In the genomic region with DNA sequence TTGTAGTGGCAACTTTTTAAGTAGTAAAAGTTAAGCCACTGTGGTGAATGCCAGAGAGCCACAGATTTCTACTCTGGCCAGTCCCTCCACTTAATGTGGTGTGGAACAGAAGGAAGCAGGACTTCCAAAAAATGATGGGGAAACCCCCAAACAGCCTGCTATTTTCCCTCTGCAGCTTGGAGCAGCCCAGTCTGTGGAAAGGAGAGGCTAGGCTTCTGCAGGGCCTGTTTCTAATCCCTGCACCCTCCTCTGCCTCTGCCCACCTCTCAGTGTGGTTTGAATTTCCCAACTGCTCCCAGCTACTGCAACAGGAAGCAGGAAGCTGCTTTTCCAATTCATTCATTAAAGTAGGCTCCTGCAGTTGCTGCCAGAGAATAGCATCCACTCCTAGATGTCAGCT, we compare ENCODE assay signal across 28 mouse cellular contexts.
DNase-seq lines count a peak whose midpoint lies in the region; ATAC-seq and TF ChIP-seq lines count a peak whose summit lies in the region.
"Had no signal": no experiment of that assay in that cellular context is flagged by ENCODE, and none has a peak within 500 bp of the region (broad histone marks: within the 10 kb centered on the region; RNA-seq: fewer than 3 reads in every experiment).

No protein-coding gene starts in this region.

- TF ChIP-seq CTCF in gastrocnemius, adult 2 months (IDR thresholded peaks at IDR 0.05): no peak

- no peak overlapping the region for H3K4me2 ChIP-seq in kidney, embryonic 15.5 days
- H3K4me2 ChIP-seq in embryonic facial prominence, embryonic 15.5 days (replicated peaks): no peak overlapping the region
- H3K4me2 ChIP-seq in limb, embryonic 15.5 days: no peak overlapping the region
- H3K4me2 ChIP-seq: heart, embryonic 12.5 days; hindbrain, embryonic 15.5 days; liver, embryonic 15.5 days; lung, embryonic 15.5 days; midbrain, embryonic 13.5 days had no signal

- intact Hi-C loops in gastrocnemius, adult 2 months (cut with DNase I): no loop called here
- intact Hi-C loops in gastrocnemius, postnatal 14 days (cut with DNase I; ENCODE audit: low total_unique reads): no loop called here

- H3K27ac ChIP-seq in gastrocnemius, adult 2 months: peak overlapping the region; percentile 74; the same call in 1 of the 2 replicates
- peak overlapping the region; percentile 51; the same call in 1 of the 2 replicates for H3K27ac ChIP-seq in kidney, embryonic 15.5 days
- H3K27ac ChIP-seq in embryonic facial prominence, embryonic 15.5 days (replicated peaks): peak overlapping the region; percentile 44
- peak overlapping the region; percentile 43; the same call in 1 of the 2 replicates for H3K27ac ChIP-seq in limb, embryonic 15.5 days
- H3K27ac ChIP-seq: hindbrain, embryonic 15.5 days; layer of hippocampus, adult 2 months; liver, embryonic 15.5 days; lung, embryonic 15.5 days; midbrain, embryonic 13.5 days had no signal

- no peaks in the 10 kb centered on the region for H3K9me3 ChIP-seq in kidney, embryonic 15.5 days (replicated peaks)
- no peaks in the 10 kb centered on the region for H3K9me3 ChIP-seq in embryonic facial prominence, embryonic 15.5 days (replicated peaks)
- H3K9me3 ChIP-seq in limb, embryonic 15.5 days: no peaks in the 10 kb centered on the region
- H3K9me3 ChIP-seq: forebrain, embryonic 10.5 days; hindbrain, embryonic 10.5 days; hindbrain, embryonic 15.5 days; liver, embryonic 15.5 days; lung, embryonic 15.5 days; midbrain, embryonic 13.5 days had no signal

- DNase-seq in gastrocnemius, adult 2 months: no peak
- DNase-seq in gastrocnemius, postnatal 14 days: no peak
- DNase-seq in kidney, adult 18-20 months: no peak
- no peak for DNase-seq in urinary bladder, postnatal 10 days (ENCODE audit: low spot score)
- DNase-seq: adrenal gland, postnatal 10 days; cerebellum, adult 11 months; cerebellum, adult 9-10 months; cerebellum, postnatal 36 days; heart, postnatal 10 days; kidney, adult 8-10 months; kidney, postnatal 36 days; thymus, postnatal 4 days had no signal

- H3K36me3 ChIP-seq in kidney, embryonic 15.5 days: 0 out of 2 replicates have a peak, but pooled peaks cover 11% of the 10 kb centered on the region
- no peaks in the 10 kb centered on the region for H3K36me3 ChIP-seq in embryonic facial prominence, embryonic 15.5 days
- no peaks in the 10 kb centered on the region for H3K36me3 ChIP-seq in limb, embryonic 15.5 days
- H3K36me3 ChIP-seq: forebrain, embryonic 10.5 days; hindbrain, embryonic 10.5 days; hindbrain, embryonic 15.5 days; liver, embryonic 15.5 days; lung, embryonic 15.5 days; midbrain, embryonic 13.5 days had no signal

- no peak overlapping the region for H3K4me3 ChIP-seq in gastrocnemius, adult 2 months
- H3K4me3 ChIP-seq in kidney, embryonic 15.5 days (replicated peaks): no peak overlapping the region
- no peak overlapping the region for H3K4me3 ChIP-seq in embryonic facial prominence, embryonic 15.5 days (replicated peaks)
- H3K4me3 ChIP-seq in limb, embryonic 15.5 days: no peak overlapping the region
- H3K4me3 ChIP-seq: forebrain, embryonic 10.5 days; heart, embryonic 12.5 days; hindbrain, embryonic 10.5 days; hindbrain, embryonic 15.5 days; layer of hippocampus, adult 2 months; liver, embryonic 15.5 days; lung, embryonic 15.5 days; megakaryocyte, embryonic 14.5 days; midbrain, embryonic 13.5 days had no signal

- H3K9ac ChIP-seq in kidney, embryonic 15.5 days: no peak overlapping the region
- no peak overlapping the region for H3K9ac ChIP-seq in embryonic facial prominence, embryonic 15.5 days
- no peak overlapping the region for H3K9ac ChIP-seq in limb, embryonic 15.5 days
- H3K9ac ChIP-seq: heart, embryonic 12.5 days; hindbrain, embryonic 15.5 days; liver, embryonic 15.5 days; lung, embryonic 15.5 days; midbrain, embryonic 13.5 days had no signal

- no peak for ATAC-seq in kidney, embryonic 15.5 days (replicated peaks; ENCODE audit: low FRiP score)
- ATAC-seq in embryonic facial prominence, embryonic 15.5 days (ENCODE audit: insufficient number of reproducible peaks, low FRiP score, low TSS enrichment, low read depth): no peak
- ATAC-seq in limb, embryonic 15.5 days (ENCODE audit: insufficient number of reproducible peaks, low FRiP score, low TSS enrichment, low read depth): no peak
- no peak for ATAC-seq in megakaryocyte progenitor cell, adult 5-6 weeks (replicated peaks; ENCODE audit: poor library complexity)
- ATAC-seq: forebrain, embryonic 16.5 days; inflammation-experienced regulatory T-cells, adult 6 months; midbrain, embryonic 13.5 days had no signal

- peaks cover 56% of the 10 kb centered on the region for H3K4me1 ChIP-seq in kidney, embryonic 15.5 days
- H3K4me1 ChIP-seq in embryonic facial prominence, embryonic 15.5 days: peaks cover 44% of the 10 kb centered on the region
- H3K4me1 ChIP-seq in limb, embryonic 15.5 days: peaks cover 36% of the 10 kb centered on the region
- H3K4me1 ChIP-seq: liver, embryonic 15.5 days; megakaryocyte, embryonic 14.5 days had no signal

- no peaks in the 10 kb centered on the region for H3K27me3 ChIP-seq in kidney, embryonic 15.5 days
- H3K27me3 ChIP-seq in embryonic facial prominence, embryonic 15.5 days: no peaks in the 10 kb centered on the region
- H3K27me3 ChIP-seq in limb, embryonic 15.5 days: no peaks in the 10 kb centered on the region
- H3K27me3 ChIP-seq: CH12.LX; heart, embryonic 12.5 days; hindbrain, embryonic 15.5 days; liver, embryonic 15.5 days; lung, embryonic 15.5 days; midbrain, embryonic 13.5 days had no signal
